ENCODE assay signal across 9 mouse cellular contexts in the genomic region with DNA sequence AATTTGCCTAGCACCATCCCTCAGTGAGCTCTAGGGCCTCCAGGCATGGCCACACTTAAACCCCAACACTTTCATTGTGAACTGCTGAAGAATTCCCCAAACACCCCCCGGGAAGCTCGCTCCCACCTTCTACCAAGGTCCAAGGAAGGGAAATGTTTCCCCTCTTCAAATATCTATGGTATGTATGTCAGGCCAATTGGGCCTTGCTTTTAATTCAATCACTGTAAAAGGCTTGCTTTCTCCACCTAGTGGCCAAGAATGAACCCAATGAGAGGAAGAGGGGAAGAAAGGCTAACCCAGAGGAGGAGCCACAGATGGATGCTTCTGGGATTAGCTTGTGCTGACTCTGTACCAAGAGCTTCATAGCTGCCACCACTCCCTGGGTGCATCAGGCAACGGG.
DNase-seq lines count a peak whose midpoint lies in the region; ATAC-seq and TF ChIP-seq lines count a peak whose summit lies in the region.
"Had no signal": no experiment of that assay in that cellular context is flagged by ENCODE, and none has a peak within 500 bp of the region (broad histone marks: within the 10 kb centered on the region; RNA-seq: fewer than 3 reads in every experiment).

No protein-coding gene starts in this region.

- H3K36me3 ChIP-seq in lung, embryonic 14.5 days (ENCODE audit: insufficient read depth), result no peaks in the 10 kb centered on the region
- H3K36me3 ChIP-seq: limb, embryonic 15.5 days had no signal

- H3K27ac ChIP-seq in lung, embryonic 14.5 days (ENCODE audit: low read depth), result no peak overlapping the region
- H3K27ac ChIP-seq: limb, embryonic 15.5 days had no signal

- H3K4me2 ChIP-seq in lung, embryonic 14.5 days, result no peak overlapping the region
- H3K4me2 ChIP-seq: limb, embryonic 15.5 days had no signal

- ATAC-seq in lung, embryonic 14.5 days (ENCODE audit: insufficient read depth), result no peak

- DNase-seq in gastrocnemius, adult 18-20 months (ENCODE audit: low spot score), result peak; percentile 9
- no peak for DNase-seq in gastrocnemius, adult 8-10 months (ENCODE audit: low spot score in 2 of 2)
- peak; percentile 81 for DNase-seq in lung, embryonic 14.5 days
- no peak for DNase-seq in lung, adult 18-20 months
- peak; percentile 39 for DNase-seq in adipocyte (ENCODE audit: low spot score)
- DNase-seq in lung, postnatal 14 days, result peak; percentile 10
- DNase-seq in spleen, adult 18-20 months, result no peak
- no peak for DNase-seq in layer of hippocampus, adult 8-10 months (ENCODE audit: low spot score in 2 of 2)

- no peaks in the 10 kb centered on the region for H3K9me3 ChIP-seq in lung, embryonic 14.5 days (ENCODE audit: low read depth, low read length)
- H3K9me3 ChIP-seq: limb, embryonic 15.5 days had no signal

- TF ChIP-seq CTCF in lung, embryonic 14.5 days (IDR thresholded peaks at IDR 0.05; ENCODE audit: low read depth), result peak; percentile 80

- H3K4me3 ChIP-seq in lung, embryonic 14.5 days (ENCODE audit: low read depth, low read length), result no peak overlapping the region
- H3K4me3 ChIP-seq: limb, embryonic 15.5 days had no signal

- H3K9ac ChIP-seq in lung, embryonic 14.5 days, result no peak overlapping the region
- H3K9ac ChIP-seq: limb, embryonic 15.5 days had no signal

- WGBS in lung, embryonic 14.5 days, result 43% methylated on average over 3 of the region's 3 CpGs

- H3K27me3 ChIP-seq in lung, embryonic 14.5 days (ENCODE audit: insufficient read depth, low read length), result no peaks in the 10 kb centered on the region
- H3K27me3 ChIP-seq: limb, embryonic 15.5 days had no signal

- H3K4me1 ChIP-seq in lung, embryonic 14.5 days (ENCODE audit: insufficient read depth), result no peaks in the 10 kb centered on the region

Comparison
In these comparisons a context has a peak if more than half of its experiments do, and no peak if none do; other contexts are left out.
1. DNase-seq: peak in gastrocnemius, adult 18-20 months (single experiment), lung, embryonic 14.5 days (single experiment), adipocyte (single experiment) and lung, postnatal 14 days (single experiment); none in gastrocnemius, adult 8-10 months (0 of 2), lung, adult 18-20 months (0 of 2), spleen, adult 18-20 months (0 of 2) and layer of hippocampus, adult 8-10 months (0 of 2).